In the genomic region with DNA sequence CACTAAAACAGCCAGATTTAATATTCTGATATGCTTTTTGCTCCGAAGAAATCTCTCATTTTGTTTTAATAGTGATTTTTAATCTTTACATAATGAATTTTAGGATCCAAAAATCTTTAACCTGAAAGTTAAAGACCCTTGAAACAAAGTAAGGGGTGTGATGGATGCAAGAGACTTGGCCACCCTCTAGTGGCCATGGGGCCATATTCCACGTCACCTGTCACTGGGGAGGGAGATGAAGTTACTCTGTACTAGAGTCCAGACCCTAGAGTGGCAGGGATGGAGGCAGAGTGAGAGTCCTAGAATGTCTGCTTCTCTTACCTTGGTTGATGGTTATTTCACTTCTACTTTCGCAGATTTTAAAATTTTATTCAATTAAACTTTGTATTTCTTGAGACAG, we compare ENCODE assay signal across 9 mouse cellular contexts.
A peak's percentile ranks its signal among the peaks of the same experiment; 100 is the strongest.
DNase-seq lines count a peak whose midpoint lies in the region; ATAC-seq and TF ChIP-seq lines count a peak whose summit lies in the region.
"Had no signal": no experiment of that assay in that cellular context is flagged by ENCODE, and none has a peak within 500 bp of the region (broad histone marks: within the 10 kb centered on the region; RNA-seq: fewer than 3 reads in every experiment).

No protein-coding gene starts in this region.

- H3K27ac ChIP-seq in heart, postnatal 0 days (ENCODE audit: low read depth): no peak overlapping the region
- no peak overlapping the region for H3K27ac ChIP-seq in lung, postnatal 0 days (ENCODE audit: low read length)
- no peak overlapping the region for H3K27ac ChIP-seq in bone marrow macrophage, adult 2 months (ENCODE audit: insufficient read depth, low read depth, low read length)
- H3K27ac ChIP-seq: stomach, embryonic 15.5 days had no signal

- WGBS in heart, postnatal 0 days: 77% methylated on average over 3 of the region's 3 CpGs
- WGBS in lung, postnatal 0 days: 85% methylated on average over 3 of the region's 3 CpGs

- ATAC-seq in heart, postnatal 0 days (ENCODE audit: insufficient read depth, low read depth): no peak
- ATAC-seq in lung, postnatal 0 days: no peak

- TF ChIP-seq POLR2A in bone marrow macrophage, adult 2 months (IDR thresholded peaks at IDR 0.05; ENCODE audit: borderline replicate concordance, low read depth, low read length): no peak

- H3K4me1 ChIP-seq in heart, postnatal 0 days (ENCODE audit: control insufficient read depth, insufficient read depth): peaks cover 11% of the 10 kb centered on the region; the same call in 1 of the 2 replicates
- H3K4me1 ChIP-seq in lung, postnatal 0 days (ENCODE audit: insufficient read depth, low read depth, low read length): no peaks in the 10 kb centered on the region; the same call in 1 of the 2 replicates
- H3K4me1 ChIP-seq in bone marrow macrophage, adult 2 months (ENCODE audit: control insufficient read depth, insufficient read depth, low read length): no peaks in the 10 kb centered on the region; the same call in 1 of the 2 replicates

- no peaks in the 10 kb centered on the region for H3K9me3 ChIP-seq in heart, postnatal 0 days (replicated peaks; ENCODE audit: control insufficient read depth, low read length)
- H3K9me3 ChIP-seq in lung, postnatal 0 days (ENCODE audit: low read length): no peaks in the 10 kb centered on the region
- H3K9me3 ChIP-seq: stomach, embryonic 15.5 days had no signal

- no peak for TF ChIP-seq EP300 in heart, postnatal 0 days (IDR thresholded peaks at IDR 0.05; ENCODE audit: low read depth)
- no peak for TF ChIP-seq EP300 in lung, postnatal 0 days (IDR thresholded peaks at IDR 0.05)

- no peak overlapping the region for H3K4me3 ChIP-seq in heart, postnatal 0 days (ENCODE audit: low read depth, low read length)
- no peak overlapping the region for H3K4me3 ChIP-seq in lung, postnatal 0 days (ENCODE audit: low read depth, low read length)
- no peak overlapping the region for H3K4me3 ChIP-seq in bone marrow macrophage, adult 2 months (ENCODE audit: insufficient read depth, low read length)
- H3K4me3 ChIP-seq: stomach, embryonic 15.5 days had no signal

- H3K27me3 ChIP-seq in heart, postnatal 0 days (ENCODE audit: control insufficient read depth, insufficient read depth, low read length): no peaks in the 10 kb centered on the region
- H3K27me3 ChIP-seq in lung, postnatal 0 days (replicated peaks; ENCODE audit: insufficient read depth, low read length): no peaks in the 10 kb centered on the region
- H3K27me3 ChIP-seq: stomach, embryonic 15.5 days had no signal

- no peaks in the 10 kb centered on the region for H3K36me3 ChIP-seq in heart, postnatal 0 days (replicated peaks; ENCODE audit: control insufficient read depth, insufficient read depth, low read length)
- no peaks in the 10 kb centered on the region for H3K36me3 ChIP-seq in lung, postnatal 0 days (ENCODE audit: insufficient read depth, low read length)
- H3K36me3 ChIP-seq: stomach, embryonic 15.5 days had no signal

- intact Hi-C loops in heart, postnatal 25 days (cut with DNase I): loop anchor here (2.0 to 5.0 kb wide), 2 partner anchors 131 to 218 kb away; no protein-coding TSS in a partner anchor

- no peak overlapping the region for H3K4me2 ChIP-seq in heart, postnatal 0 days (ENCODE audit: low read depth, low read length)
- no peak overlapping the region for H3K4me2 ChIP-seq in lung, postnatal 0 days (replicated peaks; ENCODE audit: low read depth, low read length)
- H3K4me2 ChIP-seq: stomach, embryonic 15.5 days had no signal

- TF ChIP-seq CTCF in heart, postnatal 0 days (IDR thresholded peaks at IDR 0.05; ENCODE audit: low read depth): peak; percentile 75
- TF ChIP-seq CTCF in lung, postnatal 0 days (IDR thresholded peaks at IDR 0.05): peak; percentile 72
- TF ChIP-seq CTCF in bone marrow macrophage, adult 2 months (IDR thresholded peaks at IDR 0.05; ENCODE audit: low read depth, low read length): peak; percentile 18; the same call in 1 of the 2 replicates

- peak; percentile 65 for DNase-seq in heart, postnatal 0 days (ENCODE audit: low spot score)
- no peak for DNase-seq in heart, postnatal 25 days (ENCODE audit: low spot score)
- DNase-seq in lung, postnatal 0 days (ENCODE audit: low spot score): no peak
- DNase-seq in lung, postnatal 14 days: no peak
- peak; percentile 39 to 43 for DNase-seq in thymus, postnatal 36 days
- DNase-seq in Muller cell, postnatal 12 days (ENCODE audit: inconsistent ontology term): no peak
- DNase-seq: cerebellum, adult 18-20 months had no signal

- no peak overlapping the region for H3K9ac ChIP-seq in heart, postnatal 0 days (replicated peaks; ENCODE audit: low read depth, low read length)
- no peak overlapping the region for H3K9ac ChIP-seq in lung, postnatal 0 days (replicated peaks; ENCODE audit: low read depth)
- H3K9ac ChIP-seq: stomach, embryonic 15.5 days had no signal

Comparison
In these comparisons a context has a peak if more than half of its experiments do, and no peak if none do; other contexts are left out.
1. DNase-seq: peak in heart, postnatal 0 days (single experiment) and thymus, postnatal 36 days (2 of 2); none in heart, postnatal 25 days (single experiment), lung, postnatal 0 days (single experiment), lung, postnatal 14 days (single experiment) and Muller cell, postnatal 12 days (single experiment).
2. CTCF ChIP-seq: peak in every context shown above with its lines; median percentile 75 in heart, postnatal 0 days; 72 in lung, postnatal 0 days; 18 in bone marrow macrophage, adult 2 months.